Mouse (Mus musculus) heart, postnatal 0 days (tissue): Measurements from ENCODE around the gene Sfmbt2.

Experiments
- CTCF ChIP-seq: IDR thresholded peaks from 2 replicates; pipeline ENCODE4 v1.5.1; 2016; ENCODE audit warnings: antibody characterized with exemption, control low read depth, low read depth
- EP300 ChIP-seq: IDR thresholded peaks from 2 replicates; pipeline ENCODE4 v1.6.1; 2016; ENCODE audit warnings: antibody characterized with exemption, low read depth

- TF ChIP-seq EP300 = no peak
- TF ChIP-seq CTCF = no peak
Measured at GRCm38 (mm10) chr2:10410069-10410468, 39.8 kb downstream of the Sfmbt2 start.
